Mouse (Mus musculus) lung, postnatal 0 days (tissue): Measurements from ENCODE around the gene P2rx2. TPM values are rescaled to one million over a fixed set of nuclear protein-coding genes. Genes with fewer than 3 reads are reported as not detected.

Experiments
- ATAC-seq: fragments of 200-750 bp; cut with Nextera tagmentation; 2 replicates; pipeline ENCODE4 v1.8.0; 2017; ENCODE audit warnings: moderate library complexity
- DNase-seq: peaks from one replicate; pipeline ENCODE4 v3.0.0-alpha.2; 2016; ENCODE audit warnings: low spot score
- H3K27ac ChIP-seq: fragments of 300-500 bp; sonication (generic); 2 replicates; pipeline ENCODE4 v1.5.1; 2014; ENCODE audit warnings: antibody characterized with exemption, mild to moderate bottlenecking, low read length, mixed read lengths
- H3K27me3 ChIP-seq: fragments of 300-500 bp; sonication (generic); replicated peaks from 2 replicates; pipeline ENCODE4 v1.6.1; 2014; ENCODE audit warnings: low read length, mixed read lengths; ENCODE audit not compliant: insufficient read depth
- H3K36me3 ChIP-seq: fragments of 300-500 bp; sonication (generic); 2 replicates; pipeline ENCODE4 v1.6.1; 2014; ENCODE audit warnings: low read length, mixed read lengths; ENCODE audit not compliant: insufficient read depth
- H3K4me1 ChIP-seq: fragments of 300-500 bp; sonication (generic); 2 replicates; pipeline ENCODE4 v1.6.1; 2014; ENCODE audit warnings: antibody characterized with exemption, low read depth, low read length, mixed read lengths; ENCODE audit not compliant: insufficient read depth
- H3K4me2 ChIP-seq: fragments of 300-500 bp; sonication (generic); replicated peaks from 2 replicates; pipeline ENCODE4 v1.6.1; 2014; ENCODE audit warnings: low read depth, mild to moderate bottlenecking, low read length, moderate library complexity, mixed read lengths
- H3K4me3 ChIP-seq: fragments of 300-500 bp; sonication (generic); 2 replicates; pipeline ENCODE4 v1.5.1; 2014; ENCODE audit warnings: low read depth, low read length
- H3K9ac ChIP-seq: fragments of 300-500 bp; sonication (generic); replicated peaks from 2 replicates; pipeline ENCODE4 v1.6.1; 2014; ENCODE audit warnings: low read depth, mild to moderate bottlenecking
- H3K9me3 ChIP-seq: fragments of 300-500 bp; sonication (generic); 2 replicates; pipeline ENCODE4 v1.6.1; 2016; ENCODE audit warnings: low read length, mixed read lengths
- CTCF ChIP-seq: IDR thresholded peaks from 2 replicates; pipeline ENCODE4 v1.5.1; 2016; ENCODE audit warnings: antibody characterized with exemption, mild to moderate bottlenecking
- EP300 ChIP-seq: IDR thresholded peaks from 2 replicates; pipeline ENCODE4 v1.6.1; 2016; ENCODE audit warnings: antibody characterized with exemption, mild to moderate bottlenecking, control low read depth
- WGBS: fragments of 180-500 bp; shearing (Covaris S2); extraction: QIAGEN DNeasy Blood & Tissue Kit; methylation state at CpG from one replicate; pipeline ENCODE4 v1.1.7; 2014; 5-methylcytosine and 5-hydroxymethylcytosine counted together
- polyA plus RNA-seq: library from polyadenylated mRNA; unstranded; fragments of >200 nt; fragmentation: Nextera tagmentation; extraction: Ambion mirVana; gene quantifications from 2 replicates; pipeline ENCODE4 v1.2.1, GENCODE M21; 2015

The P2rx2 gene
- polyA plus RNA-seq, 1 experiment from 2014 or later = 3.8 TPM

- DNase-seq (peak; percentile 56), ATAC-seq (peak; percentile 74)
- no peaks in the 10 kb centered on the region for H3K27me3 ChIP-seq
- no peaks in the 10 kb centered on the region for H3K9me3 ChIP-seq
- no peaks in the 10 kb centered on the region for H3K4me1 ChIP-seq
- H3K4me3 ChIP-seq = no peak overlapping the region
- H3K27ac ChIP-seq = no peak overlapping the region
- WGBS = 64% methylated on average over 1 of the region's 1 CpGs
- H3K9ac ChIP-seq = no peak overlapping the region
- no peak overlapping the region for H3K4me2 ChIP-seq
- no peaks in the 10 kb centered on the region for H3K36me3 ChIP-seq
- 0 out of 2 replicates have a peak, but pooled peaks have one; percentile 12 for TF ChIP-seq EP300
- no peak for TF ChIP-seq CTCF
These were observed 46.4 kb downstream of the P2rx2 start for GRCm38 (mm10) chr5:110296637-110297036.

GRCm38 (mm10) chr5:110291649-110292048, 51.4 kb downstream of the P2rx2 start:
- ATAC-seq = no peak
- TF ChIP-seq CTCF = no peak
- TF ChIP-seq EP300 = no peak
- H3K36me3 ChIP-seq = no peaks in the 10 kb centered on the region

More at GRCm38 (mm10) chr5:110291649-110292048, 51.4 kb downstream of the P2rx2 start:
- no peak overlapping the region for H3K27ac ChIP-seq
- WGBS = 100% methylated on average over 1 of the region's 1 CpGs
- no peak for DNase-seq
- H3K4me3 ChIP-seq = no peak overlapping the region
- no peaks in the 10 kb centered on the region for H3K9me3 ChIP-seq
- H3K27me3 ChIP-seq = no peaks in the 10 kb centered on the region
- H3K9ac ChIP-seq = no peak overlapping the region
- peaks cover under 1% of the 10 kb centered on the region; the same call in 1 of the 2 replicates for H3K4me1 ChIP-seq
- H3K4me2 ChIP-seq = no peak overlapping the region

Other genes starting within 250 kb of the P2rx2 start
- 0.23 and 0.26 TPM in 2 replicates for gene Gm35315, start 248.8 kb downstream of the P2rx2 start, polyA plus RNA-seq
- 1.1 TPM in 2 replicates for gene Plcxd1, start 243.2 kb downstream of the P2rx2 start, polyA plus RNA-seq
- 26.3 and 30.9 TPM in 2 replicates for gene Gtpbp6, start 235.0 kb downstream of the P2rx2 start, polyA plus RNA-seq
- gene Zfp605, start 233.1 kb downstream of the P2rx2 start, polyA plus RNA-seq = 2.6 and 3.0 TPM in 2 replicates
- 32.8 and 37.0 TPM in 2 replicates for gene Chfr, start 207.4 kb downstream of the P2rx2 start, polyA plus RNA-seq
- 9.1 and 11.0 TPM in 2 replicates for gene Golga3, start 166.5 kb downstream of the P2rx2 start, polyA plus RNA-seq
- 15.5 and 18.0 TPM in 2 replicates for gene Ankle2, start 112.2 kb downstream of the P2rx2 start, polyA plus RNA-seq
- gene Pgam5, start 73.3 kb downstream of the P2rx2 start, polyA plus RNA-seq = 32.0 and 33.6 TPM in 2 replicates
- gene Pxmp2, start 57.0 kb downstream of the P2rx2 start, polyA plus RNA-seq = 12.8 and 14.4 TPM in 2 replicates
- 2.2 and 2.4 TPM in 2 replicates for gene Pole, start 56.9 kb downstream of the P2rx2 start, polyA plus RNA-seq
- 2.0 and 2.1 TPM in 2 replicates for gene Lrcol1, start 1.5 kb upstream of the P2rx2 start, polyA plus RNA-seq
- gene Fbrsl1, start 105.3 kb upstream of the P2rx2 start, polyA plus RNA-seq = 9.0 and 10.4 TPM in 2 replicates
- 0.18 and 0.26 TPM in 2 replicates for gene Galnt9, start 201.1 kb upstream of the P2rx2 start, polyA plus RNA-seq